Mouse (Mus musculus) adrenal gland, adult 2 months (tissue): ENCODE results near the gene Xpo5. TPM values are rescaled to one million over a fixed set of nuclear protein-coding genes. Genes with fewer than 3 reads are reported as not detected.

Experiments
- DNase-seq: peaks from one replicate; pipeline ENCODE4 v3.0.0; 2021
- microRNA-seq, 2 experiments: library from miRNA; unstranded; fragments of <30 nt; microRNA quantifications; one replicate each; pipeline ENCODE4 v1.2.0; 2021
- polyA plus RNA-seq: library from polyadenylated mRNA; depleted of rRNA; stranded (reverse); fragments of >200 nt; gene quantifications from 2 replicates; pipeline ENCODE4 v1.2.3, GENCODE M21; 2012; rRNA removed
- total RNA-seq, 2 experiments: library from RNA; stranded (reverse); gene quantifications; 2 replicates each; pipeline ENCODE4 v1.2.3; 2021

The Xpo5 gene
- total and polyA plus RNA-seq, 3 experiments = 29.3 to 81.2 (median 65.0) TPM

DNA sequence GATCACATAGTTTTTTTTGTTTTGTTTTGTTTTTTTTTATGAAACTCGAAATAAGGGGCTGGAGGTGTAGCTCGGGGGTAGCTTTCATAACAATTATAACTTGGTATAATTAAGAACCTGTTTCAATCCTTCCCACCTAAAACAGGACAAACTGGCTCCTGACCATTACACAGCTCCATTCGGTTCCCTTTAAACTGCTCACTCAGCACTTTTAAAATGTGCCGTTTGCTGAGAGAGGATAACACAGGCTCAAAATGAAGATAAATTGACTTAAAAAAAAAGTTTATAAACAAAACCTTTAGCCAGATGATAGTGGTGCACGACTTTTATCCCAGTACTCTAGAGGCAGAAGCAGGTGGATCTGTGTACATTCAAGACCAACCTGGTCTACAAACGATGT is 82.8 kb downstream of the Xpo5 start:
- no peak for DNase-seq

DNA sequence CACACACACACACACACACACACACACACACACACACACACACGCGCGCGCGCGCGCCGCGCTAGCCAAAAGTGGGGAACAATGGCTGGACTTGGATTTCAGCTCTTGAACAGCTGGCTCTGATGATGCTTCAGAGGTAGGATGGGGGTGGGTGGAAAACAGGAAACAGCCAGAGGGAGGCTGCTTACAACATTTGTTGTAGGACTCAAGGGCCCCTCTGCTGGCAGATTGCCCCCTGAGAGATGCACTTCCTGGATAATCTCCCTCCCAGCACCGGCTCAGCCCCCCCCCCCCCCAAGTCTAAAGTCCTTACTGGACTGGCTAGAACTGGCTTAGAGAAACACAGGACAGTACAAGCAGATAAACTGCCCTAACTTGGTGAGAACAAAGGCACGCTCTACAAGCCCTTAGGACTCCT is 85.1 kb downstream of the Xpo5 start:
- no peak for DNase-seq

Small RNA genes within 50 kb of the gene (microRNA-seq; reads per million reads assigned to microRNA genes)
- gene Mir693 = 0 reads per million in 2 experiments

Other genes with a start within 250 kb of the Xpo5 start
- gene Vegfa, start 170.4 kb upstream of the Xpo5 start, total RNA-seq = 100 to 1,000 TPM; 395 to 486 TPM
- gene Vegfa, start 170.4 kb upstream of the Xpo5 start, polyA plus RNA-seq = 751 and 799 TPM in 2 replicates
- 100 to 1,000 TPM; 108 to 117 TPM for gene Mrps18a, start 91.8 kb upstream of the Xpo5 start, total RNA-seq
- gene Mrps18a, start 91.8 kb upstream of the Xpo5 start, polyA plus RNA-seq = 23.7 and 29.6 TPM in 2 replicates
- gene Rsph9, start 58.6 kb upstream of the Xpo5 start, total RNA-seq = 10 to 100 TPM in 1 of 2 experiments, 1 to 10 TPM in 1; 4.6 to 13.0 TPM
- 14.9 and 15.4 TPM in 2 replicates for gene Rsph9, start 58.6 kb upstream of the Xpo5 start, polyA plus RNA-seq
- 10 to 100 TPM; 14.2 to 15.5 TPM for gene Mad2l1bp, start 49.2 kb upstream of the Xpo5 start, total RNA-seq
- gene Mad2l1bp, start 49.2 kb upstream of the Xpo5 start, polyA plus RNA-seq = 7.9 and 8.3 TPM in 2 replicates
- 10 to 100 TPM; 58.4 to 69.9 TPM for gene Gtpbp2, start 41.8 kb upstream of the Xpo5 start, total RNA-seq
- gene Gtpbp2, start 41.8 kb upstream of the Xpo5 start, polyA plus RNA-seq = 92.0 and 96.8 TPM in 2 replicates
- gene Polh, start 137 bp upstream of the Xpo5 start, total RNA-seq = 10 to 100 TPM; 31.9 to 44.7 TPM
- 6.8 and 9.2 TPM in 2 replicates for gene Polh, start 137 bp upstream of the Xpo5 start, polyA plus RNA-seq
- 100 to 1,000 TPM in 1 of 2 experiments, 10 to 100 TPM in 1; 91.3 to 104 TPM for gene Polr1c, start 45.3 kb downstream of the Xpo5 start, total RNA-seq
- gene Polr1c, start 45.3 kb downstream of the Xpo5 start, polyA plus RNA-seq = 41.5 and 45.2 TPM in 2 replicates
- gene Yipf3, start 45.3 kb downstream of the Xpo5 start, total RNA-seq = 100 to 1,000 TPM; 157 to 198 TPM
- gene Yipf3, start 45.3 kb downstream of the Xpo5 start, polyA plus RNA-seq = 387 and 511 TPM in 2 replicates
- gene Lrrc73, start 50.7 kb downstream of the Xpo5 start, total RNA-seq = 1 to 10 TPM; 4.1 to 5.6 TPM
- 13.8 and 15.5 TPM in 2 replicates for gene Lrrc73, start 50.7 kb downstream of the Xpo5 start, polyA plus RNA-seq
- gene Tjap1, start 80.2 kb downstream of the Xpo5 start, total RNA-seq = 10 to 100 TPM; 44.8 to 51.4 TPM
- 85.3 and 98.6 TPM in 2 replicates for gene Tjap1, start 80.2 kb downstream of the Xpo5 start, polyA plus RNA-seq
- under 1 TPM in 1 of 2 experiments, not detected in 1; 0.29 TPM for gene Dlk2, start 94.6 kb downstream of the Xpo5 start, total RNA-seq
- 0.22 and 0.62 TPM in 2 replicates for gene Dlk2, start 94.6 kb downstream of the Xpo5 start, polyA plus RNA-seq
- gene Abcc10, start 125.6 kb downstream of the Xpo5 start, total RNA-seq = 1 to 10 TPM; 7.3 to 7.4 TPM
- 35.4 and 36.4 TPM in 2 replicates for gene Abcc10, start 125.6 kb downstream of the Xpo5 start, polyA plus RNA-seq
- 10 to 100 TPM; 22.0 to 28.5 TPM for gene Zfp318, start 180.9 kb downstream of the Xpo5 start, total RNA-seq
- gene Zfp318, start 180.9 kb downstream of the Xpo5 start, polyA plus RNA-seq = 9.3 TPM in 2 replicates
- gene Crip3, start 226.1 kb downstream of the Xpo5 start, total RNA-seq = under 1 TPM; 0.38 to 0.69 TPM
- 0.82 and 1.4 TPM in 2 replicates for gene Crip3, start 226.1 kb downstream of the Xpo5 start, polyA plus RNA-seq
- gene Slc22a7, start 235.7 kb downstream of the Xpo5 start, total RNA-seq = under 1 TPM in 1 of 2 experiments, not detected in 1; 0.37 TPM
- gene Slc22a7, start 235.7 kb downstream of the Xpo5 start, polyA plus RNA-seq = 0.06 TPM in 1 of 2 replicates, not detected in the other